Mouse (Mus musculus): ENCODE measurements around the gene Ccnd2. TPM values are rescaled to one million over a fixed set of nuclear protein-coding genes. Genes with fewer than 3 reads are reported as not detected.
A peak's percentile ranks its signal among the peaks of the same experiment; 100 is the strongest.

The Ccnd2 gene
- polyA plus RNA-seq, 1 experiment from 2014 or later, result 433 TPM

DNA sequence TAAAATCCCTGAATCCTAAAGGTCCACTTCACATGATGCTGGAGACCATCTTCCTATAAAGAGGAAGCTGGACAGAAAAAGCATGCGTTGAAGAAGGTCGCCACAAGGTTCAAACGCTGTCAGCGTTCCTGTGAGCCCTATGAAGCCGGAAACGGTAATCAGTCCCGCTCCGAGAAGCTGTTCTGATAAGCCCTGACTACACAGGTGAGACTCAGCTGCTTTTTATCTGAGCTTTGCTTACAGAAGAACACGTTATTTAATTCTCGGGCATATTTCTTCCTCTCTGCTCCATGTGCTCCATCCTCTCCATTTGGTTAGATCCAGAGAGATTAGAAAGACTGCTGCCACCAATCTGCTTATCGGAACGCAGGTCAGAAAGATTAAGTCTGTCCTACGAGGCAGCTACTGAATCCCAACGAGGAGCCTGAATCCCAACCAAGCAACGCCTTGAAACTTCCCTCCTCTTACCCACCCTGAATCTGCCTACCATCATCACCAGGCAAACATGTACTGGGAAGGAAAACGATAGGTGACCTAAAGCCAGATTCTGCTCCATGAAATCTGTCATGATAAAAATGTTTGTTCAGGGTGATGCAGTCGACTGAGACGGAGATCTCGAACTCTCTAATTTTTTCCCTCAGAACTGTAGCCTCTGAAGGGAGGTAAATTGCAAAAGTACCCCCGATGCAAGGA is 43.5 kb downstream of the Ccnd2 start:
- no peak overlapping the region; the same call in 1 of the 2 replicates for H3K27ac ChIP-seq (replicated peaks)
- TF ChIP-seq EP300 (optimal IDR thresholded peaks at IDR 0.05) (no peak), CTCF (IDR thresholded peaks at IDR 0.05; ENCODE audit: low read depth) (no peak)
- no peaks in the 10 kb centered on the region for H3K36me3 ChIP-seq (ENCODE audit: control insufficient read depth, insufficient read depth, low read length)
- 22% methylated on average over 20 of the region's 20 CpGs for WGBS
- peak; percentile 27 for DNase-seq (ENCODE audit: low spot score)
- peak overlapping the region; percentile 62 for H3K4me3 ChIP-seq (ENCODE audit: low read depth, low read length)
- H3K4me2 ChIP-seq (replicated peaks; ENCODE audit: low read depth), result peak overlapping the region; percentile 94
- peak overlapping the region; percentile 58; the same call in 1 of the 2 replicates for H3K9ac ChIP-seq (ENCODE audit: low read length)
- H3K4me1 ChIP-seq (replicated peaks; ENCODE audit: control insufficient read depth, insufficient read depth), result no peaks in the 10 kb centered on the region
- no peak for ATAC-seq (ENCODE audit: low FRiP score, low TSS enrichment)
- H3K9me3 ChIP-seq (ENCODE audit: control insufficient read depth, low read length), result no peaks in the 10 kb centered on the region
- no peaks in the 10 kb centered on the region for H3K27me3 ChIP-seq (ENCODE audit: control insufficient read depth, insufficient read depth, low read length)

DNA sequence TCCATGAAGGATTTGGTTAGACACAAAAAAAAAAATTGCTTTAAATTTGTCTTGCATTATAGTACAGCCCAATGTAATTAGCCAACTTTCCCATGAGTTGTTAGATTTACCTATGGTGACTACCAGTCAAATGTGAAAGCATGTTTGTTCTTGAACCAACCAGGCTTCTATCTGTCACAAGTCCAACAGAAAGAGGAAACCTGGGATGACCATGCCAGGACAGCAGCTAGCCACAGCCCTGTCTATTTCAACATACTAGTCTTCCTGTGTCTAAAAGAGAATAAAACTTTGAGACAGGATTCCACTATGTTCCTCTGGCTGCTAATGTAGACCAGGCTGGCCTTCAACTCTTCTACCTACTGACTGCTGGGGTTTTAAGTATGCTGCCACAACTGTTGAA is 44.6 kb downstream of the Ccnd2 start:
- no peak overlapping the region for H3K4me3 ChIP-seq (ENCODE audit: low read depth, low read length)
- DNase-seq (ENCODE audit: low spot score) (no peak), ATAC-seq (ENCODE audit: low FRiP score, low TSS enrichment) (no peak)
- H3K27ac ChIP-seq (replicated peaks), result no peak overlapping the region
- no peaks in the 10 kb centered on the region for H3K27me3 ChIP-seq (ENCODE audit: control insufficient read depth, insufficient read depth, low read length)
- no peaks in the 10 kb centered on the region for H3K4me1 ChIP-seq (replicated peaks; ENCODE audit: control insufficient read depth, insufficient read depth)
- H3K9me3 ChIP-seq (ENCODE audit: control insufficient read depth, low read length), result no peaks in the 10 kb centered on the region
- H3K4me2 ChIP-seq (replicated peaks; ENCODE audit: low read depth), result no peak overlapping the region
- no peak overlapping the region for H3K9ac ChIP-seq (ENCODE audit: low read length)
- no peak for TF ChIP-seq CTCF (IDR thresholded peaks at IDR 0.05; ENCODE audit: low read depth)
- no peaks in the 10 kb centered on the region for H3K36me3 ChIP-seq (ENCODE audit: control insufficient read depth, insufficient read depth, low read length)

DNA sequence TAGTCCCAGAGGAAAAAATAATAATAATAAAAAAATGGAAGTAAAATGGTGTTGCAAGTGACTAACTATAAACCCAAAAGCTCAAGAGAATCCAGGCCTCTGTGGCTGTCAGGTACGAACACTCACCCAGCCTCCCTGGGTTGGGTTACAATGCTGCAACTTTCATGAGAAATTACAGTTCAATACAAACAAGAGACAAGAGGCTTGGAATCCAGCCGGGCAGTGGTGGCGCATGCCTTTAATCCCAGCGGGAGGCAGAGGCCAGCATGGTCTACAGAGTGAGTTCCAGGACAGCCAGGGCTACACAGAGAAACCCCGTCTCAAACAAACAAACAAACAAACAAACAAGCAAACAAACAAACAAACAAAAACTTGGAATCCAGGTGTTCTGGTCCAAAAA is 45.3 kb downstream of the Ccnd2 start:
- H3K27me3 ChIP-seq (ENCODE audit: control insufficient read depth, insufficient read depth, low read length), result no peaks in the 10 kb centered on the region
- TF ChIP-seq CTCF (IDR thresholded peaks at IDR 0.05; ENCODE audit: low read depth) (no peak), EP300 (optimal IDR thresholded peaks at IDR 0.05) (no peak)
- H3K9ac ChIP-seq (ENCODE audit: low read length), result no peak overlapping the region
- no peaks in the 10 kb centered on the region for H3K9me3 ChIP-seq (ENCODE audit: control insufficient read depth, low read length)
- no peak overlapping the region for H3K4me3 ChIP-seq (ENCODE audit: low read depth, low read length)
- ATAC-seq (ENCODE audit: low FRiP score, low TSS enrichment) (no peak), DNase-seq (ENCODE audit: low spot score) (no peak)
- H3K4me1 ChIP-seq (replicated peaks; ENCODE audit: control insufficient read depth, insufficient read depth), result no peaks in the 10 kb centered on the region
- no peak overlapping the region for H3K27ac ChIP-seq (replicated peaks)
- WGBS, result 35% methylated on average over 5 of the region's 5 CpGs
- no peaks in the 10 kb centered on the region for H3K36me3 ChIP-seq (ENCODE audit: control insufficient read depth, insufficient read depth, low read length)
- no peak overlapping the region for H3K4me2 ChIP-seq (replicated peaks; ENCODE audit: low read depth)

DNA sequence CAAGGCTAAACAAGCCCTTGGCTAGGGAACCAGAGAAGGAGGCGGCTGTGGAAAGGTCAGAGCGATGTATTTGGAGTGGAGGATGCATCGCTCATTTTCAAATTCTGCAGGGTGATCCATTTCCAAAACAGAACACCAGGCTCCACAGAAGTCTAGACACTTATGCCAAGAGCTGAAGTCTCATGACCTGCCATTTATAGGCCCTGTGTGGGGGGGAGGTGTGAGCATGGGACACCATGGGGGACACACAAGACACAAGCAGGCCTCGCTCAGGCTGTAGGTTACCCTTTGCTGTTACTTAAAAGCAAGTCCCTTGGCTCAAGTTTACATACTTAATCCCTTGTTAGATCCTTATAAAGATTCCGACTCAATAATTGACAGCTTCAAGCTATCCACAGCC is 45.8 kb downstream of the Ccnd2 start:
- H3K9me3 ChIP-seq (ENCODE audit: control insufficient read depth, low read length), result no peaks in the 10 kb centered on the region
- H3K4me3 ChIP-seq (ENCODE audit: low read depth, low read length), result no peak overlapping the region
- H3K9ac ChIP-seq (ENCODE audit: low read length), result no peak overlapping the region
- no peaks in the 10 kb centered on the region for H3K27me3 ChIP-seq (ENCODE audit: control insufficient read depth, insufficient read depth, low read length)
- no peak for ATAC-seq (ENCODE audit: low FRiP score, low TSS enrichment)
- H3K4me2 ChIP-seq (replicated peaks; ENCODE audit: low read depth), result no peak overlapping the region
- TF ChIP-seq EP300 (optimal IDR thresholded peaks at IDR 0.05), result no peak
- TF ChIP-seq CTCF (IDR thresholded peaks at IDR 0.05; ENCODE audit: low read depth), result no peak
- no peak for DNase-seq (ENCODE audit: low spot score)
- no peak overlapping the region for H3K27ac ChIP-seq (replicated peaks)
- WGBS, result 48% methylated on average over 5 of the region's 5 CpGs
- no peaks in the 10 kb centered on the region for H3K4me1 ChIP-seq (replicated peaks; ENCODE audit: control insufficient read depth, insufficient read depth)
- no peaks in the 10 kb centered on the region for H3K36me3 ChIP-seq (ENCODE audit: control insufficient read depth, insufficient read depth, low read length)

DNA sequence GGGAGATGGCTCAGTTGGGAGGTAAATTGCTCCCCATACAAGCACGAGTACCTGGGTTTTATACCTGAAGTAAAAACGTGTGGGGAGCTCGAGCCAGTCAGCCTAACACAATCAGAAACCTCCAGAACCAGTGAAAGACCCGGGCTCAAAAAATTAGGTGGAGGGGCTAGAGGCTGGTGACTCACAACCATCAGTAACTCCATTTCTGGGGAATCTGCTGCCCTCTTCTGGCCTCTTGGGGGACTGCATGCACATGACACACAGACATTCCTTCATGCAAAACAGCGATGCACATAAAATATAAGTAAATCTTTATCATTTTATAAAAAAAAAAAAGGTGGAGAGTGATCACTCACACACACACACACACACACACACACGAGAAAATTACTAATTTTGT is 46.9 kb downstream of the Ccnd2 start:
- H3K36me3 ChIP-seq (ENCODE audit: control insufficient read depth, insufficient read depth, low read length), result no peaks in the 10 kb centered on the region
- H3K4me1 ChIP-seq (replicated peaks; ENCODE audit: control insufficient read depth, insufficient read depth), result no peaks in the 10 kb centered on the region
- H3K4me2 ChIP-seq (replicated peaks; ENCODE audit: low read depth), result no peak overlapping the region
- H3K27ac ChIP-seq (replicated peaks), result no peak overlapping the region
- TF ChIP-seq EP300 (optimal IDR thresholded peaks at IDR 0.05), result no peak
- TF ChIP-seq CTCF (IDR thresholded peaks at IDR 0.05; ENCODE audit: low read depth), result peak; percentile 72
- no peaks in the 10 kb centered on the region for H3K9me3 ChIP-seq (ENCODE audit: control insufficient read depth, low read length)
- no peaks in the 10 kb centered on the region for H3K27me3 ChIP-seq (ENCODE audit: control insufficient read depth, insufficient read depth, low read length)
- ATAC-seq (ENCODE audit: low FRiP score, low TSS enrichment) (no peak), DNase-seq (ENCODE audit: low spot score) (peak; percentile 42)
- H3K4me3 ChIP-seq (ENCODE audit: low read depth, low read length), result no peak overlapping the region
- no peak overlapping the region for H3K9ac ChIP-seq (ENCODE audit: low read length)
- 69% methylated on average over 6 of the region's 6 CpGs for WGBS

DNA sequence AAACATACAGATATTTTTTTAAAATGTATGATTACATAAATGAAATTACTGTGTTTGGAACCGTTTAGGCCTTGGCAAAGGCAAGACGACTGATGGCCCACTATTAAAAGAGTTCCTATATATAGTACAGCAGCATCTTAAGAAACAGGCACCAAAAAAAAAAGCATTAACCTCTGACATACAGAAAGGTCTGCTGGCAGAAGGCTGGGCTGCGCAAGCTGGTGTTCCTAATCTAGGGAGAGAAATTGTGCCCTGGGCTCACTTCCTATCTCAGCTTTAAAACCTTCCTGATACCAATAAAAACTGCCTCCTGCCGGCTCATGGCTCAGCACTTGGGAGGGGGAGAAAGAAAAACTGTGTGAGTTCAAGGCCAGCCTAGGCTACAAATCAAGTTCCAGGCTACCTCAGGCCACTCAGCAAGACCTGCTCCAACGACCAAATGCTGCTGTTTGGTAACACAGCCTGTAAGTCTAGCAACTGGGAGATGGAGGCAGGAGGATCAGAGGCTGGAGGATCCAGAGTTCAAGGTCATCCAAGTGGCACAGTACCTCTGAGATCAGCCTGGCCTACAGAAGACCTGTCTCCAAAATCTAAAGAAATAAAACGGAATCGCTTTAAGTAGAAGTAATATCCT is 47.5 kb downstream of the Ccnd2 start:
- H3K9ac ChIP-seq (ENCODE audit: low read length), result no peak overlapping the region
- H3K36me3 ChIP-seq (ENCODE audit: control insufficient read depth, insufficient read depth, low read length), result no peaks in the 10 kb centered on the region
- ATAC-seq (ENCODE audit: low FRiP score, low TSS enrichment), result no peak
- no peak overlapping the region for H3K4me2 ChIP-seq (replicated peaks; ENCODE audit: low read depth)
- no peaks in the 10 kb centered on the region for H3K4me1 ChIP-seq (replicated peaks; ENCODE audit: control insufficient read depth, insufficient read depth)
- no peak for DNase-seq (ENCODE audit: low spot score)
- H3K27ac ChIP-seq (replicated peaks), result no peak overlapping the region
- no peak for TF ChIP-seq CTCF (IDR thresholded peaks at IDR 0.05; ENCODE audit: low read depth)
- TF ChIP-seq EP300 (optimal IDR thresholded peaks at IDR 0.05), result no peak
- 75% methylated on average over 7 of the region's 7 CpGs for WGBS
- no peaks in the 10 kb centered on the region for H3K27me3 ChIP-seq (ENCODE audit: control insufficient read depth, insufficient read depth, low read length)
- H3K4me3 ChIP-seq (ENCODE audit: low read depth, low read length), result no peak overlapping the region
- no peaks in the 10 kb centered on the region for H3K9me3 ChIP-seq (ENCODE audit: control insufficient read depth, low read length)
